Mouse (Mus musculus) liver, adult 2 months (tissue): Measurements from ENCODE around the gene Lgals2.

ENCODE experiments used
- CTCF ChIP-seq: fragments of 200-500 bp; IDR thresholded peaks from 2 replicates; pipeline ENCODE4 v1.5.1; 2011; ENCODE audit warnings: low read depth, low read length, control low read depth
- POLR2A ChIP-seq: fragments of 200-500 bp; IDR thresholded peaks from 2 replicates; pipeline ENCODE4 v1.6.1; 2011; ENCODE audit warnings: low read length, control low read depth; ENCODE audit not compliant: insufficient read depth; ENCODE audit errors: extremely low read depth

- TF ChIP-seq CTCF: no peak
- no peak for TF ChIP-seq POLR2A
Measured at GRCm38 (mm10) chr15:78813603-78814002, 41.7 kb downstream of the Lgals2 start.
